14 mouse cellular contexts compared by ENCODE assay signal in genomic region chr6:36672399-36673221, GRCm38 (mm10).
DNase-seq lines count a peak whose midpoint lies in the region; ATAC-seq and TF ChIP-seq lines count a peak whose summit lies in the region.
"Had no signal": no experiment of that assay in that cellular context is flagged by ENCODE, and none has a peak within 500 bp of the region (broad histone marks: within the 10 kb centered on the region; RNA-seq: fewer than 3 reads in every experiment).

No protein-coding gene starts in this region.

- WGBS in lung, postnatal 0 days: 69% methylated on average over 11 of the region's 11 CpGs
- 57% methylated on average over 11 of the region's 11 CpGs for WGBS in lung, adult 2 months
- WGBS in forebrain, postnatal 0 days: 26% methylated on average over 11 of the region's 11 CpGs
- WGBS in midbrain, postnatal 0 days: 39% methylated on average over 11 of the region's 11 CpGs

- H3K27ac ChIP-seq in lung, postnatal 0 days (ENCODE audit: low read length): no peak overlapping the region
- H3K27ac ChIP-seq in forebrain, postnatal 0 days (ENCODE audit: low read depth, low read length): no peak overlapping the region
- H3K27ac ChIP-seq in midbrain, postnatal 0 days (ENCODE audit: low read depth, low read length): no peak overlapping the region
- H3K27ac ChIP-seq: limb, embryonic 10.5 days had no signal

- H3K36me3 ChIP-seq in lung, postnatal 0 days (ENCODE audit: insufficient read depth, low read length): no peaks in the 10 kb centered on the region
- no peaks in the 10 kb centered on the region for H3K36me3 ChIP-seq in forebrain, postnatal 0 days (ENCODE audit: insufficient read depth)
- no peaks in the 10 kb centered on the region for H3K36me3 ChIP-seq in midbrain, postnatal 0 days (ENCODE audit: insufficient read depth, low read length)
- H3K36me3 ChIP-seq: limb, embryonic 10.5 days had no signal

- H3K9ac ChIP-seq in lung, postnatal 0 days (replicated peaks; ENCODE audit: low read depth): no peak overlapping the region
- H3K9ac ChIP-seq in forebrain, postnatal 0 days: no peak overlapping the region; the same call in 1 of the 2 replicates
- no peak overlapping the region for H3K9ac ChIP-seq in midbrain, postnatal 0 days (replicated peaks; ENCODE audit: low read length, poor library complexity, severe bottlenecking)

- H3K9me3 ChIP-seq in lung, postnatal 0 days (ENCODE audit: low read length): no peaks in the 10 kb centered on the region
- no peaks in the 10 kb centered on the region for H3K9me3 ChIP-seq in forebrain, postnatal 0 days (ENCODE audit: low read length)
- no peaks in the 10 kb centered on the region for H3K9me3 ChIP-seq in midbrain, postnatal 0 days (ENCODE audit: low read length)
- H3K9me3 ChIP-seq: limb, embryonic 10.5 days had no signal

- no peak for TF ChIP-seq POLR2A in lung, adult 2 months (IDR thresholded peaks at IDR 0.05; ENCODE audit: borderline replicate concordance, extremely low read depth, low read depth, low read length)

- no peaks in the 10 kb centered on the region for H3K27me3 ChIP-seq in lung, postnatal 0 days (replicated peaks; ENCODE audit: insufficient read depth, low read length)
- no peaks in the 10 kb centered on the region for H3K27me3 ChIP-seq in forebrain, postnatal 0 days (ENCODE audit: insufficient read depth, low read length)
- no peaks in the 10 kb centered on the region for H3K27me3 ChIP-seq in midbrain, postnatal 0 days (ENCODE audit: insufficient read depth, low read length)

- H3K4me3 ChIP-seq in lung, postnatal 0 days (ENCODE audit: low read depth, low read length): no peak overlapping the region
- H3K4me3 ChIP-seq in lung, adult 2 months (replicated peaks; ENCODE audit: extremely low read depth, low read depth, low read length): no peak overlapping the region
- no peak overlapping the region for H3K4me3 ChIP-seq in forebrain, postnatal 0 days (ENCODE audit: low read depth, low read length)
- no peak overlapping the region for H3K4me3 ChIP-seq in midbrain, postnatal 0 days (ENCODE audit: low read depth, low read length)
- H3K4me3 ChIP-seq: erythroblast, embryonic 14.5 days; limb, embryonic 10.5 days had no signal

- no peaks in the 10 kb centered on the region for H3K4me1 ChIP-seq in lung, postnatal 0 days (ENCODE audit: insufficient read depth, low read depth, low read length)
- no peaks in the 10 kb centered on the region for H3K4me1 ChIP-seq in lung, adult 2 months (ENCODE audit: control insufficient read depth, insufficient read depth, low read length)
- peaks cover 4% of the 10 kb centered on the region; the same call in 1 of the 2 replicates for H3K4me1 ChIP-seq in forebrain, postnatal 0 days (ENCODE audit: insufficient read depth)
- H3K4me1 ChIP-seq in midbrain, postnatal 0 days (ENCODE audit: insufficient read depth, low read length): no peaks in the 10 kb centered on the region

- peak; percentile 87 for ATAC-seq in lung, postnatal 0 days
- ATAC-seq in forebrain, postnatal 0 days: 0 out of 2 replicates have a peak, but pooled peaks have one; percentile 34
- ATAC-seq in midbrain, postnatal 0 days (ENCODE audit: low FRiP score): no peak

- TF ChIP-seq EP300 in lung, postnatal 0 days (IDR thresholded peaks at IDR 0.05): peak; percentile 82

- peak; percentile 55 for DNase-seq in cerebellum, postnatal 10 days
- no peak for DNase-seq in cerebellum, adult 18-20 months
- DNase-seq in lung, postnatal 0 days (ENCODE audit: low spot score): peak; percentile 74
- DNase-seq in lung, adult 2 months: no peak
- DNase-seq in forebrain, postnatal 0 days: peak; percentile 35
- peak; percentile 50 for DNase-seq in midbrain, postnatal 0 days (ENCODE audit: low spot score)
- no peak for DNase-seq in adrenal gland, adult 8-10 months
- DNase-seq in c-Kit-positive CD71-positive TER-119-positive erythroid progenitor cells, embryonic 14.5 days (ENCODE audit: low spot score): no peak
- DNase-seq: cerebellum, adult 2 months; gastrocnemius, postnatal 14 days; kidney, adult 11 months; thymus, postnatal 25 days had no signal

- no peak overlapping the region for H3K4me2 ChIP-seq in lung, postnatal 0 days (replicated peaks; ENCODE audit: low read depth, low read length)
- no peak overlapping the region for H3K4me2 ChIP-seq in forebrain, postnatal 0 days (ENCODE audit: low read depth)
- no peak overlapping the region for H3K4me2 ChIP-seq in midbrain, postnatal 0 days (ENCODE audit: low read depth, low read length, poor library complexity, severe bottlenecking)

- TF ChIP-seq CTCF in lung, postnatal 0 days (IDR thresholded peaks at IDR 0.05): no peak
- TF ChIP-seq CTCF in lung, adult 2 months (IDR thresholded peaks at IDR 0.05; ENCODE audit: insufficient read depth, low read length): no peak
- no peak for TF ChIP-seq CTCF in forebrain, postnatal 0 days (IDR thresholded peaks at IDR 0.05; ENCODE audit: low read depth)
- TF ChIP-seq CTCF in midbrain, postnatal 0 days (IDR thresholded peaks at IDR 0.05): no peak

Comparison
In these comparisons a context has a peak if more than half of its experiments do, and no peak if none do; other contexts are left out.
1. DNase-seq: peak in cerebellum, postnatal 10 days (2 of 2), lung, postnatal 0 days (single experiment), forebrain, postnatal 0 days (single experiment) and midbrain, postnatal 0 days (single experiment); none in cerebellum, adult 18-20 months (0 of 2), lung, adult 2 months (single experiment), adrenal gland, adult 8-10 months (single experiment) and c-Kit-positive CD71-positive TER-119-positive erythroid progenitor cells, embryonic 14.5 days (single experiment).